Mouse (Mus musculus) cerebellum, postnatal 4 days (tissue): ENCODE measurements around the gene Gm21961.
"Not testable (repeated sequence)": the region's sequence is repeated elsewhere in the genome, so short reads cannot be mapped to it uniquely, and the experiment has no call there.

Experiments used
- DNase-seq, 2 experiments: peaks; one replicate each; pipeline ENCODE4 v3.0.0; 2022; ENCODE audit warnings: low spot score in 2 of 2, mixed read lengths in 1 of 2

The Gm21961 gene

DNA sequence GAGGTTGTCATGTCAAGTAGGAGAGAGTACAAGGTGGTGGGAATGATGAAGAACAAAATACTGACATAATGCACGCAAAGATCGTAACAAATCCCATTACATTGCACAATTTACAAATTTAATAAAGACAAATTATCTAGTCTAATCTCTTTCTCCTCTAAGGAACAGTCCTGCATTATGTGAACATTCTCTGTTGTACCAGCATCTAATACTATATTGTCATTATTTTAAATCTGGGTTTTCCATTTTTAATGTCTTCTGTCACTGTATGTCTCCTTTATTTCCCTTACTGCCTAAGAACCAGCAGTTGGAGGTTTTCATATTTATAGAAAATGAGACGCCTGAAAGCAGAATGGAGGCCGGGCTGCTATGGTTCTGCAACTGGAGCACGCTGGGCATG, at the start of gene Gm21961:
Gene Gm21961, minus strand, starts transcription at position 101 of the 400 bp plus-strand sequence.
- no peak for DNase-seq

DNA sequence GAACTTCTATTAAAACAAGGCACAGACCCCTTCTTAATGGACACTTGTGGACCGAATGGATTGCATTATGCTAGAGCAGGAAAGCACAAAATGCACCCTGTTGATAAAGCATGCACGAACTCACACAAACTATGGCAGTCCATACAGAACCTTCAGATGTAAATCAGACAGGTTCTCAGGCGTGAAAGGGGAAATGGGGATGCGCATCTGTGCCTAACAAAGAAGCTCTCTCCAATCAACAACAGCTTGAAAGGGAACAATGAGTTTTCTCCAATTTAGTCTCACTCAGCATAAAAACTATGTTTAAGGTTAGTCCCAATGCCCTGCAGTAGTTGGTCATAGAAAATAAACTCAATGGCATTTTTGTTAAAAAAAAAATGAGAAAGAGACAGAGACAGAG, 27.3 kb upstream of the Gm21961 start:
- DNase-seq: no peak

- not testable (repeated sequence) for DNase-seq
Observed at GRCm38 (mm10) chr15:65039216-65039615, 24.5 kb upstream of the Gm21961 start.

DNA sequence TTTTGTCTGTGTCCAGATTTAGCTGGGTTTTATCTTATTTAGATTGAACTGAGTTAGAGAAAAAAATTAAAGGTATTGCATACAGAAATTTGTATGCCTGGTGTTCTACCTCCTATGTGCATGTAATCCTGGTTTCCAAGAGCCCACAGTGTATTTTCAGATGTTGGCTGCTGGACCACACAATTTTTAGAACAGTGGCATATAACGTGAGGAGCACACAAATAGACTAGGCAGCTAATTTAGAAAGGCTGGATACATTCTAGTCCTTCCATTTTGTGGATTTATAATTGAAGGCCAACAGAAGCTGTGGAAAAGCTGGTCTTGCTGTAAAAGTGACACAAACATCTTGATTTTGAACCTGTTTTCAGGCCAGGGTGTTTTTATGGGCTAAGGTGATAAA, 3.3 kb upstream of the Gm21961 start:
- DNase-seq: no peak

DNA sequence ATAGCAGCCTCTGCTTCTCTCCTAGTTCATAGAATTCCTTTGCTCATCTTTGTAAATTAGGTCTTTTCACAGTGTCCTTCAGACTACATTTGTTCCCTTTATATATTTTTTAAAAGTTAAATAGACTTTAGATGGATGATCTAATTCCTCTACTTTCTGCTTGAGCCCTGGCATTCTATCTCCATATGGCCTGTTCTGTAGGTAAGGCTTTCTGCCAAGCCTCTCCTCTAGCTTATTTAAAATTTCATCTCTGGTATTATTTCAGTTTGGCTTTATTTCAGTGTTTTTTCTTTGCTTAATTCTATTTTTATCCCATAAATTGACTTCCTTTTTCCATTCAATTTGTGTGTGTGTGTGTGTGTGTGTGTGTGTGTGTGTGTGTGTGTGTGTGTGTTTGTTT, 8.5 kb downstream of the Gm21961 start:
- DNase-seq: no peak

DNA sequence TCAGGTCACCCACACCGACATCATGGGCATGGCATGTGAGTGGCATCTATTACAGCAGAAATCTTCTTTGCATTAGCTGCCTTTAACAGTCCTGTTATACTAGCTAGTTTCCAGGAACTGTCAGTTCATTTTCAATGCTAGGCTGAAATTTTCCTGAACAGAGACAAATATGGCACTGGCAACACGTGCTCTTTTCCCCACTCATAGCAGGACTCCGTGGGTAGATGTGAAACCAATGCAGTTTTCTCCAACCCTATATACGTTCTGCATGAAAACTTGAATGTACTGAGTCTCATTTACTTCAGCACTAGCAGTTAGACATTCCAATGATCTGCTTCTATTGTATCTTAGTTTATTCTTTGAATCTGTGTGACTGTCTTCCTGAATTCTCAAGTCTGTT, 20.2 kb downstream of the Gm21961 start:
- no peak for DNase-seq

DNA sequence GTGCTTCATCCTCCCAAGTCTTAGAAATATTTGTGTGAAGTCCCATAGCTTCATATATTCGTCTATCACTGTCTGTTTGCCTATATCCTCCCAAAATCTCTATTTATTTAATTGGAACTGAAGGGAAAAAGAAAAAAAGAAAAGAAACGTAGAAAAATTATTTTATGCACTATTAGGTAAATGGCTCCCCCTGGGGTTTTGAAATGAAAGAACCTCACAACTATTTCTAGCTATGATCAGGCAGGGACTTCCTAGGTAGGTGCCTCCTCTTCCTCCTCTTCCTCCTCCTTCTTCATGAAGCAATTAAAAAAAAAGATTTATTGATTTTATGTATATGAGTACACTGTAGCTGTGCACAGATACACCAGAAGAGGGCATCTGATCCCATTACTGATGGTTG, 34.7 kb downstream of the Gm21961 start:
- DNase-seq: no peak

GRCm38 (mm10) chr15:64976044-64976805, 38.5 kb downstream of the Gm21961 start:
- DNase-seq: no peak
